Mouse (Mus musculus) myocyte (in vitro differentiated cells): Measurements from ENCODE around the gene Gpr137c.

Source experiments
- MYOD1 ChIP-seq, 3 experiments: IDR thresholded peaks; one replicate each; pipeline ENCODE4 v1.6.1; 2011; ENCODE audit warnings: control low read depth in 2 of 3, low read depth in 2 of 3, mild to moderate bottlenecking in 2 of 3, moderate library complexity in 1 of 3; ENCODE audit not compliant: insufficient read length in 2 of 3, control insufficient read depth in 1 of 3
- POLR2A ChIP-seq: IDR thresholded peaks from one replicate; pipeline ENCODE4 v1.6.1; 2011; ENCODE audit warnings: low read depth, mild to moderate bottlenecking, control low read depth, moderate library complexity; ENCODE audit not compliant: insufficient read length
- TCF3 ChIP-seq: IDR thresholded peaks from one replicate; pipeline ENCODE4 v1.6.1; 2011; ENCODE audit warnings: low read depth, control low read depth; ENCODE audit not compliant: insufficient read length
- USF1 ChIP-seq: IDR thresholded peaks from one replicate; pipeline ENCODE4 v1.6.1; 2011; ENCODE audit warnings: low read depth, mild to moderate bottlenecking, control low read depth, moderate library complexity

- TF ChIP-seq POLR2A (no peak), USF1 (no peak), TCF3 (no peak), MYOD1 (IDR thresholded peaks at IDR 0.05; ENCODE audit: control insufficient read depth in 1 of 3, insufficient read length in 2 of 3, low read depth in 2 of 3) (no peak)
These were observed 39.9 kb upstream of the Gpr137c start for GRCm38 (mm10) chr14:45179606-45180005.
